9 mouse cellular contexts compared by ENCODE assay signal in the genomic region with DNA sequence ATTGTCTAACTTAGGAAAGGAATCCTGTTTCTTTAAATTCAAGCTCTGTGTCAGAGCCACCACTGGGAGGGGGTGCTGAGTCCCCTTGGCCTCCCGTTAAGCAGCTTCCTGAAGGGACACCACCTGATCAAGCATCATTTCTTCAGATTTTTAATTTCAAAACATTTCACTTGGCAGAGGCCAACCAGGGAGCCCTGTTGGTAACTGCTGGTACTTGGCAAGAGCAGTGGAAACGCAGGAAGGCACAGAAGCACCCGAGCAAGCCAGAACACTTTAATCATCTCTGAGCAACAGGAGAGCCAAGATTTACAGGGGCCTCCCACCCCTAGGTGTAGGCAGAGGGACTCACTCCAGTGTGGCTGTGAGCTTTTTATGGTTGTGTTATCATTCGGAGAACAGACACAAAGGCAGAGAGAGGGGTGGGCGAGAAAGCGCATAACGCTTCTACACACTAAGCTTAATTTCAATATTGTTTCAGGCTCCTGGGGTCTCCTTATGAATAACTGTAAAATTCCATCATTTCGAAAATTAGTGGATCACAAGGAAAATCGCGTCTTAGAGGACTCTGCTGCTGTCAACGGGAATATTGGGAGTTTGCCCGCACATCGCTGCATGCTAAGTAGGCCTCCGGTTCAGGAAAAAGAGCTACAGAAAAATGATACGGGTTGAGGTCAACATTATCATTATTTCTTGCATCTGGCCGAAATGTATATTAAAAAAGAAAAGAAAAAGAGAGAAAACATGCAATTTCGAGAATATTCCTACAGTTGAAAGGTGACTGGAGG.
DNase-seq lines count a peak whose midpoint lies in the region; ATAC-seq lines count a peak whose summit lies in the region.
"Had no signal": no experiment of that assay in that cellular context is flagged by ENCODE, and none has a peak within 500 bp of the region (broad histone marks: within the 10 kb centered on the region; RNA-seq: fewer than 3 reads in every experiment).

No protein-coding gene starts in this region.

- ATAC-seq in forebrain, embryonic 16.5 days, result peak; percentile 31; the same call in 1 of the 2 replicates
- ATAC-seq in forebrain, embryonic 12.5 days (ENCODE audit: low FRiP score), result no peak
- no peak for ATAC-seq in CD4-positive, CD25-positive, alpha-beta regulatory T cell, adult 4 months

- DNase-seq in brain, adult 2 months (ENCODE audit: low read depth, low spot score), result peak; percentile 90
- peak; percentile 11 to 12 for DNase-seq in frontal cortex, postnatal 10 days (ENCODE audit: low spot score in 2 of 2)
- peak; percentile 8 to 46 for DNase-seq in left cerebral cortex, adult 9 months (ENCODE audit: low spot score in 2 of 2)
- DNase-seq in testis, postnatal 14 days (ENCODE audit: low spot score), result no peak
- DNase-seq in lung, postnatal 25 days (ENCODE audit: low spot score), result no peak
- DNase-seq: lung, postnatal 4 days had no signal

- no peak overlapping the region for H3K27ac ChIP-seq in forebrain, embryonic 16.5 days (ENCODE audit: low read length)
- no peak overlapping the region for H3K27ac ChIP-seq in forebrain, embryonic 12.5 days

- H3K4me2 ChIP-seq in forebrain, embryonic 16.5 days (ENCODE audit: low read length), result no peak overlapping the region
- H3K4me2 ChIP-seq in forebrain, embryonic 12.5 days, result no peak overlapping the region

- H3K4me3 ChIP-seq in forebrain, embryonic 16.5 days (replicated peaks; ENCODE audit: low read length), result no peak overlapping the region
- H3K4me3 ChIP-seq in forebrain, embryonic 12.5 days (replicated peaks), result no peak overlapping the region

- no peaks in the 10 kb centered on the region for H3K9me3 ChIP-seq in forebrain, embryonic 16.5 days (ENCODE audit: control insufficient read depth, low read length)
- H3K9me3 ChIP-seq in forebrain, embryonic 12.5 days, result 0 out of 2 replicates have a peak, but pooled peaks cover 3% of the 10 kb centered on the region

- no peaks in the 10 kb centered on the region for H3K27me3 ChIP-seq in forebrain, embryonic 16.5 days (replicated peaks; ENCODE audit: control insufficient read depth, insufficient read depth, low read length)
- no peaks in the 10 kb centered on the region for H3K27me3 ChIP-seq in forebrain, embryonic 12.5 days

- H3K4me1 ChIP-seq in forebrain, embryonic 16.5 days (replicated peaks; ENCODE audit: control insufficient read depth, insufficient read depth, low read length), result peaks cover 3% of the 10 kb centered on the region; the same call in 1 of the 2 replicates
- no peaks in the 10 kb centered on the region for H3K4me1 ChIP-seq in forebrain, embryonic 12.5 days

- 78% methylated on average over 17 of the region's 17 CpGs for WGBS in forebrain, embryonic 16.5 days
- 88% methylated on average over 17 of the region's 17 CpGs for WGBS in forebrain, embryonic 12.5 days

- no peak overlapping the region for H3K9ac ChIP-seq in forebrain, embryonic 16.5 days (replicated peaks; ENCODE audit: low read depth, low read length)
- H3K9ac ChIP-seq in forebrain, embryonic 12.5 days, result no peak overlapping the region

- H3K36me3 ChIP-seq in forebrain, embryonic 16.5 days (ENCODE audit: control insufficient read depth, insufficient read depth), result no peaks in the 10 kb centered on the region
- H3K36me3 ChIP-seq in forebrain, embryonic 12.5 days (replicated peaks), result no peaks in the 10 kb centered on the region

Comparison
In these comparisons a context has a peak if more than half of its experiments do, and no peak if none do; other contexts are left out.
1. DNase-seq: peak in brain, adult 2 months (single experiment), frontal cortex, postnatal 10 days (2 of 2) and left cerebral cortex, adult 9 months (2 of 2); none in testis, postnatal 14 days (single experiment) and lung, postnatal 25 days (single experiment).